Mouse (Mus musculus) kidney, postnatal 0 days (tissue): ENCODE results near the gene 4930447C04Rik. TPM values are rescaled to one million over a fixed set of nuclear protein-coding genes. Genes with fewer than 3 reads are reported as not detected.

Source experiments
- ATAC-seq: fragments of 200-750 bp; cut with Nextera tagmentation; replicated peaks from 2 replicates; pipeline ENCODE4 v1.8.0; 2017; ENCODE audit warnings: low read depth, moderate number of reproducible peaks, moderate TSS enrichment, moderate library complexity; ENCODE audit not compliant: low FRiP score
- DNase-seq: peaks from one replicate; pipeline ENCODE4 v3.0.0-alpha.2; 2016; ENCODE audit warnings: low spot score
- H3K27ac ChIP-seq: fragments of 300-500 bp; sonication (generic); 2 replicates; pipeline ENCODE4 v1.5.1; 2014; ENCODE audit warnings: mild to moderate bottlenecking
- H3K27me3 ChIP-seq: fragments of 300-500 bp; sonication (generic); 2 replicates; pipeline ENCODE4 v1.6.1; 2014; ENCODE audit warnings: low read length, mixed read lengths; ENCODE audit not compliant: insufficient read depth
- H3K36me3 ChIP-seq: fragments of 300-500 bp; sonication (generic); 2 replicates; pipeline ENCODE4 v1.6.1; 2014; ENCODE audit warnings: low read length, mixed read lengths; ENCODE audit not compliant: insufficient read depth
- H3K4me1 ChIP-seq: fragments of 300-500 bp; sonication (generic); replicated peaks from 2 replicates; pipeline ENCODE4 v1.6.1; 2014; ENCODE audit warnings: antibody characterized with exemption, low read length, mixed read lengths; ENCODE audit not compliant: insufficient read depth
- H3K4me2 ChIP-seq: fragments of 300-500 bp; sonication (generic); 2 replicates; pipeline ENCODE4 v1.6.1; 2014; ENCODE audit warnings: mild to moderate bottlenecking, low read length, moderate library complexity, mixed read lengths
- H3K4me3 ChIP-seq: fragments of 300-500 bp; sonication (generic); replicated peaks from 2 replicates; pipeline ENCODE4 v1.5.1; 2014; ENCODE audit warnings: low read depth, low read length
- H3K9ac ChIP-seq: fragments of 300-500 bp; sonication (generic); 2 replicates; pipeline ENCODE4 v1.6.1; 2014; ENCODE audit warnings: low read depth, low read length
- H3K9me3 ChIP-seq: fragments of 300-500 bp; sonication (generic); replicated peaks from 2 replicates; pipeline ENCODE4 v1.6.1; 2016; ENCODE audit warnings: low read length, inconsistent platforms, mixed read lengths
- CTCF ChIP-seq: IDR thresholded peaks from 2 replicates; pipeline ENCODE4 v1.5.1; 2016; ENCODE audit warnings: antibody characterized with exemption, low read depth, mild to moderate bottlenecking, moderate library complexity
- WGBS: fragments of 180-500 bp; shearing (Covaris S2); extraction: QIAGEN DNeasy Blood & Tissue Kit; methylation state at CpG from one replicate; pipeline ENCODE4 v1.1.7; 2014; 5-methylcytosine and 5-hydroxymethylcytosine counted together
- polyA plus RNA-seq: library from polyadenylated mRNA; unstranded; fragments of >200 nt; fragmentation: Nextera tagmentation; extraction: Ambion mirVana; gene quantifications from 2 replicates; pipeline ENCODE4 v1.2.1, GENCODE M21; 2015

4930447C04Rik gene
- polyA plus RNA-seq, 1 experiment from 2014 or later = 0.55 TPM

- WGBS = 78% methylated on average over 8 of the region's 8 CpGs
- DNase-seq = no peak
Observed at GRCm38 (mm10) chr12:72835518-72836015, 105.0 kb downstream of the 4930447C04Rik start.

GRCm38 (mm10) chr12:72834773-72835517 lies 105.6 kb downstream of the 4930447C04Rik start:
- DNase-seq = no peak

More at GRCm38 (mm10) chr12:72835518-72836015, 105.0 kb downstream of the 4930447C04Rik start:
- no peak for ATAC-seq
- peak; percentile 45 for TF ChIP-seq CTCF
- 0 out of 2 replicates have a peak, but pooled peaks cover 5% of the 10 kb centered on the region for H3K4me1 ChIP-seq
- no peak overlapping the region for H3K27ac ChIP-seq
- H3K9ac ChIP-seq = no peak overlapping the region
- H3K4me3 ChIP-seq = no peak overlapping the region
- no peaks in the 10 kb centered on the region for H3K9me3 ChIP-seq
- no peak overlapping the region for H3K4me2 ChIP-seq
- H3K36me3 ChIP-seq = no peaks in the 10 kb centered on the region
- H3K27me3 ChIP-seq = no peaks in the 10 kb centered on the region; the same call in 1 of the 2 replicates

GRCm38 (mm10) chr12:72831711-72832432 lies 108.7 kb downstream of the 4930447C04Rik start:
- DNase-seq (peak; percentile 32), ATAC-seq (no peak)
- Histone ChIP-seq H3K4me2 (peak overlapping the region; percentile 71), H3K4me3 (peak overlapping the region; percentile 32), H3K9me3 (no peaks in the 10 kb centered on the region), H3K27me3 (peaks cover 4% of the 10 kb centered on the region; the same call in 1 of the 2 replicates), H3K9ac (peak overlapping the region; percentile 47), H3K4me1 (0 out of 2 replicates have a peak, but pooled peaks cover 5% of the 10 kb centered on the region), H3K36me3 (no peaks in the 10 kb centered on the region), H3K27ac (no peak overlapping the region)
- WGBS = 7% methylated on average over 42 of the region's 42 CpGs
- TF ChIP-seq CTCF = no peak

More at GRCm38 (mm10) chr12:72834773-72835517, 105.6 kb downstream of the 4930447C04Rik start:
- Histone ChIP-seq H3K9me3 (no peaks in the 10 kb centered on the region), H3K4me1 (0 out of 2 replicates have a peak, but pooled peaks cover 5% of the 10 kb centered on the region), H3K27ac (no peak overlapping the region), H3K4me3 (no peak overlapping the region), H3K27me3 (peaks cover 3% of the 10 kb centered on the region; the same call in 1 of the 2 replicates), H3K9ac (no peak overlapping the region), H3K36me3 (no peaks in the 10 kb centered on the region), H3K4me2 (no peak overlapping the region)
- TF ChIP-seq CTCF = peak; percentile 46; the same call in 1 of the 2 replicates
- ATAC-seq = peak; percentile 40; the same call in 1 of the 2 replicates
- WGBS = 75% methylated on average over 14 of the region's 14 CpGs

Other genes starting within 250 kb of the 4930447C04Rik start
- gene Ppm1a, start 183.3 kb downstream of the 4930447C04Rik start, polyA plus RNA-seq = 52.6 and 53.5 TPM in 2 replicates
- gene Six6, start 882 bp downstream of the 4930447C04Rik start, polyA plus RNA-seq = not detected in 2 replicates
- 0.26 and 0.46 TPM in 2 replicates for gene Six1, start 113.1 kb upstream of the 4930447C04Rik start, polyA plus RNA-seq
- gene Six4, start 172.7 kb upstream of the 4930447C04Rik start, polyA plus RNA-seq = 2.2 and 2.7 TPM in 2 replicates
- 38.0 and 38.1 TPM in 2 replicates for gene Mnat1, start 182.9 kb upstream of the 4930447C04Rik start, polyA plus RNA-seq